Mouse (Mus musculus) heart, embryonic 14.5 days (tissue): ENCODE results near the gene Odf2. TPM values are rescaled to one million over a fixed set of nuclear protein-coding genes. Genes with fewer than 3 reads are reported as not detected.

Experiments
- ATAC-seq: fragments of 200-750 bp; cut with Nextera tagmentation; 2 replicates; pipeline ENCODE4 v1.8.0; 2017; ENCODE audit warnings: low read depth, moderate TSS enrichment; ENCODE audit not compliant: insufficient number of reproducible peaks, insufficient read depth, low FRiP score
- H3K27ac ChIP-seq, 2 experiments: fragments of 200-500 bp in 1 of 2; fragments of 300-500 bp in 1 of 2; sonication (generic) in 1 of 2; replicated peaks in 1 of 2; 2 replicates each; pipeline ENCODE4 v1.5.1; 2012 to 2014; ENCODE audit warnings: low read depth in 2 of 2, low read length in 2 of 2, control low read depth in 1 of 2, mild to moderate bottlenecking in 1 of 2, mixed read lengths in 1 of 2; ENCODE audit not compliant: control insufficient read depth in 1 of 2, insufficient read depth in 1 of 2
- H3K27me3 ChIP-seq: fragments of 300-500 bp; sonication (generic); 2 replicates; pipeline ENCODE4 v1.6.1; 2014; ENCODE audit warnings: mild to moderate bottlenecking, low read length, control low read depth; ENCODE audit not compliant: control insufficient read depth, insufficient read depth
- H3K36me3 ChIP-seq: fragments of 300-500 bp; sonication (generic); 2 replicates; pipeline ENCODE4 v1.6.1; 2014; ENCODE audit warnings: mild to moderate bottlenecking, control low read depth, low read length, mixed read lengths; ENCODE audit not compliant: control insufficient read depth, insufficient read depth
- H3K4me1 ChIP-seq, 2 experiments: fragments of 200-500 bp in 1 of 2; fragments of 300-500 bp in 1 of 2; sonication (generic) in 1 of 2; 2 replicates each; pipeline ENCODE4 v1.6.1; 2012 to 2014; ENCODE audit warnings: low read length in 2 of 2, control low read depth in 1 of 2, mixed read lengths in 1 of 2; ENCODE audit not compliant: control insufficient read depth in 2 of 2, insufficient read depth in 2 of 2
- H3K4me2 ChIP-seq: fragments of 300-500 bp; sonication (generic); 2 replicates; pipeline ENCODE4 v1.6.1; 2014; ENCODE audit warnings: mild to moderate bottlenecking, low read length
- H3K4me3 ChIP-seq, 2 experiments: fragments of 200-500 bp in 1 of 2; fragments of 300-500 bp in 1 of 2; sonication (generic) in 1 of 2; 2 replicates each; pipeline ENCODE4 v1.5.1; 2012 to 2014; ENCODE audit warnings: low read length in 2 of 2, mild to moderate bottlenecking in 2 of 2, control low read depth in 1 of 2, low read depth in 1 of 2, moderate library complexity in 1 of 2; ENCODE audit not compliant: control insufficient read depth in 1 of 2, insufficient read depth in 1 of 2
- H3K9ac ChIP-seq: fragments of 300-500 bp; sonication (generic); 2 replicates; pipeline ENCODE4 v1.6.1; 2014; ENCODE audit warnings: mild to moderate bottlenecking, low read length
- H3K9me3 ChIP-seq: fragments of 300-500 bp; sonication (generic); 2 replicates; pipeline ENCODE4 v1.6.1; 2016; ENCODE audit warnings: low read length, control low read depth; ENCODE audit not compliant: control insufficient read depth
- WGBS: fragments of 180-500 bp; shearing (Covaris S2); extraction: QIAGEN DNeasy Blood & Tissue Kit; methylation state at CpG from one replicate; pipeline ENCODE4 v1.1.7; 2014; 5-methylcytosine and 5-hydroxymethylcytosine counted together
- polyA plus RNA-seq: library from polyadenylated mRNA; unstranded; fragments of >200 nt; fragmentation: Nextera tagmentation; extraction: Ambion mirVana; gene quantifications from 2 replicates; pipeline ENCODE4 v1.2.1, GENCODE M21; 2014

Gene Odf2
- polyA plus RNA-seq, 1 experiment from 2014 or later = 46.8 TPM

- H3K27ac ChIP-seq = peak overlapping the region; percentile 77 to 95
- peak overlapping the region; percentile 70 for H3K4me2 ChIP-seq
- H3K4me1 ChIP-seq = peaks cover 21 to 57% of the 10 kb centered on the region in 2 experiments
- peaks cover 31% of the 10 kb centered on the region for H3K36me3 ChIP-seq
- no peaks in the 10 kb centered on the region for H3K9me3 ChIP-seq
- H3K4me3 ChIP-seq = peak overlapping the region; percentile 82 to 93
- ATAC-seq = no peak
- WGBS = under 1% methylated on average over 40 of the region's 41 CpGs
- H3K27me3 ChIP-seq = no peaks in the 10 kb centered on the region
- H3K9ac ChIP-seq = peak overlapping the region; percentile 99
Observed at GRCm38 (mm10) chr2:29965906-29966305, 76.9 kb downstream of the Odf2 start.

GRCm38 (mm10) chr2:29966826-29967225 is 77.8 kb downstream of the Odf2 start:
- H3K9me3 ChIP-seq = no peaks in the 10 kb centered on the region
- peak overlapping the region; percentile 82 to 93 for H3K4me3 ChIP-seq
- peak overlapping the region; percentile 70 for H3K4me2 ChIP-seq
- 64% methylated on average over 2 of the region's 2 CpGs for WGBS
- H3K9ac ChIP-seq = peak overlapping the region; percentile 99
- H3K4me1 ChIP-seq = peaks cover 23 to 66% of the 10 kb centered on the region in 2 experiments
- H3K36me3 ChIP-seq = peaks cover 37% of the 10 kb centered on the region
- no peaks in the 10 kb centered on the region for H3K27me3 ChIP-seq
- H3K27ac ChIP-seq = peak overlapping the region; percentile 65 to 95
- ATAC-seq = no peak

- Histone ChIP-seq H3K9ac (peak overlapping the region; percentile 99), H3K27ac (peak overlapping the region; percentile 24 to 95; a peak in 3 of 4 replicates), H3K27me3 (no peaks in the 10 kb centered on the region), H3K4me1 (peaks cover 26 to 74% of the 10 kb centered on the region in 2 experiments), H3K36me3 (peaks cover 37% of the 10 kb centered on the region), H3K9me3 (no peaks in the 10 kb centered on the region), H3K4me2 (peak overlapping the region; percentile 70), H3K4me3 (peak overlapping the region in 1 of 2 experiments; percentile 93; a peak in 2 of 4 replicates)
- WGBS = 16% methylated on average over 5 of the region's 5 CpGs
- no peak for ATAC-seq
Observed at GRCm38 (mm10) chr2:29967768-29968167, 78.7 kb downstream of the Odf2 start.

GRCm38 (mm10) chr2:29968638-29969037 is 79.6 kb downstream of the Odf2 start:
- Histone ChIP-seq H3K9me3 (no peaks in the 10 kb centered on the region), H3K4me2 (peak overlapping the region; percentile 70), H3K27ac (peak overlapping the region; percentile 39 to 95; a peak in 3 of 4 replicates), H3K9ac (0 out of 2 replicates have a peak overlapping the region, but pooled peaks have one; percentile 1), H3K36me3 (peaks cover 37% of the 10 kb centered on the region), H3K4me3 (no peak overlapping the region), H3K27me3 (no peaks in the 10 kb centered on the region), H3K4me1 (peaks cover 26 to 73% of the 10 kb centered on the region in 2 experiments)
- 20% methylated on average over 5 of the region's 5 CpGs for WGBS
- ATAC-seq = no peak

- peak; percentile 62; the same call in 1 of the 2 replicates for ATAC-seq
- H3K4me2 ChIP-seq = peak overlapping the region; percentile 31
- peaks cover 18 to 60% of the 10 kb centered on the region in 2 experiments for H3K4me1 ChIP-seq
- 22% methylated on average over 9 of the region's 9 CpGs for WGBS
- H3K9me3 ChIP-seq = no peaks in the 10 kb centered on the region
- H3K27me3 ChIP-seq = no peaks in the 10 kb centered on the region
- 0 out of 2 replicates have a peak overlapping the region, but pooled peaks have one; percentile 12 for H3K9ac ChIP-seq
- no peak overlapping the region for H3K4me3 ChIP-seq
- peaks cover 55% of the 10 kb centered on the region for H3K36me3 ChIP-seq
- peak overlapping the region; percentile 34 to 79 for H3K27ac ChIP-seq
Observed at GRCm38 (mm10) chr2:29971838-29972635, 83.0 kb downstream of the Odf2 start.

GRCm38 (mm10) chr2:29973525-29973924 is 84.5 kb downstream of the Odf2 start:
- peak; percentile 60; the same call in 1 of the 2 replicates for ATAC-seq
- Histone ChIP-seq H3K9ac (no peak overlapping the region), H3K4me3 (no peak overlapping the region), H3K27me3 (no peaks in the 10 kb centered on the region), H3K27ac (no peak overlapping the region), H3K36me3 (peaks cover 52% of the 10 kb centered on the region), H3K4me1 (peaks cover 9 to 45% of the 10 kb centered on the region in 2 experiments), H3K9me3 (no peaks in the 10 kb centered on the region), H3K4me2 (no peak overlapping the region)
- WGBS = 29% methylated on average over 2 of the region's 2 CpGs

GRCm38 (mm10) chr2:29977307-29977706 is 88.3 kb downstream of the Odf2 start:
- Histone ChIP-seq H3K9ac (no peak overlapping the region), H3K36me3 (peaks cover 62% of the 10 kb centered on the region), H3K27ac (no peak overlapping the region)

More at GRCm38 (mm10) chr2:29977307-29977706, 88.3 kb downstream of the Odf2 start:
- no peaks in the 10 kb centered on the region for H3K9me3 ChIP-seq
- H3K27me3 ChIP-seq = no peaks in the 10 kb centered on the region
- peaks cover 3 to 13% of the 10 kb centered on the region in 2 experiments for H3K4me1 ChIP-seq
- H3K4me2 ChIP-seq = no peak overlapping the region
- H3K4me3 ChIP-seq = no peak overlapping the region
- ATAC-seq = no peak
